Comparison of ENCODE assay signal across 10 mouse cellular contexts in genomic region chr2:32387706-32388490, GRCm38 (mm10). TPM values are rescaled to one million over a fixed set of nuclear protein-coding genes. Genes with fewer than 3 reads are reported as not detected.
A peak's percentile ranks its signal among the peaks of the same experiment; 100 is the strongest.
DNase-seq lines count a peak whose midpoint lies in the region; ATAC-seq and TF ChIP-seq lines count a peak whose summit lies in the region.
"Had no signal": no experiment of that assay in that cellular context is flagged by ENCODE, and none has a peak within 500 bp of the region (broad histone marks: within the 10 kb centered on the region; RNA-seq: fewer than 3 reads in every experiment).

Gene Lcn2, minus strand, starts transcription at chr2:32388252.

- no peak for TF ChIP-seq POLR2A in liver, adult 2 months (IDR thresholded peaks at IDR 0.05; ENCODE audit: extremely low read depth, insufficient read depth, low read length)

- no peak within 1 kb of the TSS for H3K9ac ChIP-seq in liver, adult 2 months (ENCODE audit: low read depth, low read length)
- H3K9ac ChIP-seq in embryonic facial prominence, embryonic 14.5 days (ENCODE audit: low read depth, low read length), result 0 out of 2 replicates have a peak within 1 kb of the TSS, but pooled peaks have one; percentile 6
- no peak within 1 kb of the TSS for H3K9ac ChIP-seq in liver, embryonic 16.5 days (ENCODE audit: low read depth, low read length)
- H3K9ac ChIP-seq: heart, embryonic 13.5 days had no signal

- DNase-seq in liver, adult 2 months (ENCODE audit: extremely low read depth, low read depth, low spot score), result peak; percentile 85
- DNase-seq in liver, result no peak
- no peak for DNase-seq in embryonic facial prominence, embryonic 14.5 days (ENCODE audit: low spot score)
- no peak for DNase-seq in left cerebral cortex, adult 8-10 months (ENCODE audit: low spot score in 2 of 2)

- no peak within 1 kb of the TSS for H3K4me2 ChIP-seq in embryonic facial prominence, embryonic 14.5 days (ENCODE audit: low read depth, low read length)
- no peak within 1 kb of the TSS for H3K4me2 ChIP-seq in liver, embryonic 16.5 days (ENCODE audit: low read depth, low read length)
- H3K4me2 ChIP-seq: heart, embryonic 13.5 days had no signal

- H3K36me3 ChIP-seq in liver, adult 2 months (ENCODE audit: control insufficient read depth, insufficient read depth, low read length), result no peaks in the 10 kb centered on the region
- H3K36me3 ChIP-seq in embryonic facial prominence, embryonic 14.5 days (ENCODE audit: control insufficient read depth, insufficient read depth, low read length), result no peaks in the 10 kb centered on the region
- H3K36me3 ChIP-seq in liver, embryonic 16.5 days (ENCODE audit: control insufficient read depth, insufficient read depth), result no peaks in the 10 kb centered on the region
- H3K36me3 ChIP-seq: heart, embryonic 13.5 days had no signal

- no peak within 1 kb of the TSS for H3K4me3 ChIP-seq in liver, adult 2 months (ENCODE audit: insufficient read depth, low read depth, low read length)
- H3K4me3 ChIP-seq in embryonic facial prominence, embryonic 14.5 days (ENCODE audit: low read depth, low read length), result no peak within 1 kb of the TSS
- H3K4me3 ChIP-seq in liver, embryonic 16.5 days (ENCODE audit: low read depth, low read length), result 0 out of 2 replicates have a peak within 1 kb of the TSS, but pooled peaks have one; percentile 18
- H3K4me3 ChIP-seq: heart, embryonic 13.5 days had no signal

- TF ChIP-seq CTCF in liver, adult 2 months (IDR thresholded peaks at IDR 0.05; ENCODE audit: low read depth, low read length), result no peak

- H3K79me2 ChIP-seq in liver, adult 2 months (ENCODE audit: control insufficient read depth, insufficient read depth, low read length), result no peaks in the 10 kb centered on the region

- no peaks in the 10 kb centered on the region for H3K27me3 ChIP-seq in liver, adult 2 months (ENCODE audit: control insufficient read depth, insufficient read depth, low read length)
- no peaks in the 10 kb centered on the region for H3K27me3 ChIP-seq in embryonic facial prominence, embryonic 14.5 days (replicated peaks; ENCODE audit: control insufficient read depth, insufficient read depth, low read length)
- no peaks in the 10 kb centered on the region; the same call in 1 of the 2 replicates for H3K27me3 ChIP-seq in liver, embryonic 16.5 days (ENCODE audit: control insufficient read depth, insufficient read depth, low read depth, low read length)

- peaks cover 5% of the 10 kb centered on the region for H3K4me1 ChIP-seq in liver, adult 2 months (ENCODE audit: control insufficient read depth, insufficient read depth, low read length)
- H3K4me1 ChIP-seq in embryonic facial prominence, embryonic 14.5 days (ENCODE audit: control insufficient read depth, insufficient read depth, low read length), result no peaks in the 10 kb centered on the region
- no peaks in the 10 kb centered on the region; the same call in none of the 2 replicates for H3K4me1 ChIP-seq in liver, embryonic 16.5 days (ENCODE audit: control insufficient read depth, low read depth, low read length)

- H3K27ac ChIP-seq in liver, adult 2 months (replicated peaks; ENCODE audit: insufficient read depth, low read depth, low read length), result no peak within 1 kb of the TSS; the same call in 1 of the 2 replicates
- no peak within 1 kb of the TSS for H3K27ac ChIP-seq in embryonic facial prominence, embryonic 14.5 days (replicated peaks; ENCODE audit: low read depth, low read length)
- peak within 1 kb of the TSS; percentile 0; the same call in 1 of the 2 replicates for H3K27ac ChIP-seq in liver, embryonic 16.5 days (ENCODE audit: low read length)
- H3K27ac ChIP-seq: heart, embryonic 13.5 days had no signal

- ATAC-seq in embryonic facial prominence, embryonic 14.5 days (ENCODE audit: low read depth), result no peak
- peak; percentile 70 for ATAC-seq in liver, embryonic 16.5 days (ENCODE audit: low read depth)
- ATAC-seq in neutrophil, adult 5-6 weeks (ENCODE audit: extremely low read depth, insufficient number of reproducible peaks, low FRiP score, poor library complexity, severe bottlenecking), result no peak
- ATAC-seq in CD4-positive, CD25-positive, alpha-beta regulatory T cell, adult 4 months, result no peak
- ATAC-seq: forebrain, embryonic 16.5 days had no signal

- H3K9me3 ChIP-seq in embryonic facial prominence, embryonic 14.5 days (ENCODE audit: control insufficient read depth, low read length), result no peaks in the 10 kb centered on the region
- H3K9me3 ChIP-seq in liver, embryonic 16.5 days (replicated peaks; ENCODE audit: control insufficient read depth, low read length), result no peaks in the 10 kb centered on the region
- H3K9me3 ChIP-seq: heart, embryonic 13.5 days had no signal

- 13% methylated on average over 5 of the region's 5 CpGs for WGBS in liver, adult 2 months
- 58% methylated on average over 5 of the region's 5 CpGs for WGBS in embryonic facial prominence, embryonic 14.5 days
- 35% methylated on average over 5 of the region's 5 CpGs for WGBS in liver, embryonic 16.5 days (ENCODE audit: insufficient replicate concordance)

RNA-seq across cellular contexts. Expression of gene Lcn2, which starts in this region (rescaled TPM):
- 2.1 and 10.0 TPM in 2 replicates for total RNA-seq in liver, adult 2 months (2014; rRNA removed)
- polyA plus RNA-seq in liver, adult 2 months (2012; rRNA removed), result 29.3 and 45.5 TPM in 2 replicates
- polyA plus RNA-seq in embryonic facial prominence, embryonic 14.5 days (2014; fragmentation: Nextera tagmentation; extraction: Ambion mirVana), result 4.0 and 7.9 TPM in 2 replicates
- 212 and 273 TPM in 2 replicates for polyA plus RNA-seq in liver, embryonic 16.5 days (2015; fragmentation: Nextera tagmentation; extraction: Ambion mirVana)
- 246 and 252 TPM in 2 replicates for total RNA-seq in neutrophil, adult 5-6 weeks (2017)
- polyA plus RNA-seq in CD4-positive, CD25-positive, alpha-beta regulatory T cell, adult 4 months (2017; shearing (Covaris generic)), result not detected
- total RNA-seq in left cerebral cortex, adult 8-10 months (2022), result under 1 TPM; 0.50 to 0.81 (median 0.63) TPM
- total RNA-seq: midbrain, postnatal 0 days had no signal
- polyA plus RNA-seq: forebrain, embryonic 16.5 days had no signal

Comparison
In these comparisons a context has a peak if more than half of its experiments do, and no peak if none do; other contexts are left out.
1. RNA of gene Lcn2 (total RNA-seq): 246 to 252 TPM in neutrophil, adult 5-6 weeks; 2.1 to 10.0 TPM in liver, adult 2 months and 0.50 to 0.81 TPM in left cerebral cortex, adult 8-10 months; every median in the first group is over 10 times any median in the second.